Mouse (Mus musculus) layer of hippocampus, adult 11-12 months (tissue): ENCODE measurements at regions not wholly inside any gene's neighbourhood (a gene's known extent, or its start where the extent isn't known, plus 50 kb on each side); places are given as distances from the start of the nearest gene placed in this dataset.

Source experiments
- DNase-seq: peaks from one replicate; pipeline ENCODE4 v3.0.0; 2022; ENCODE audit warnings: low spot score

GRCm38 (mm10) chr8:35935034-35935433 lies 169.4 kb downstream of the Gm19410 start:
- no peak for DNase-seq

- DNase-seq, result no peak
Measured at GRCm38 (mm10) chr8:35939199-35939598, 173.6 kb downstream of the Gm19410 start.

GRCm38 (mm10) chr8:35942515-35942914 lies 176.9 kb downstream of the Gm19410 start:
- DNase-seq, result no peak

GRCm38 (mm10) chr8:35943686-35944085 lies 178.1 kb downstream of the Gm19410 start:
- DNase-seq, result no peak

GRCm38 (mm10) chr8:35944461-35944860 lies 178.9 kb downstream of the Gm19410 start:
- DNase-seq, result no peak

- DNase-seq, result no peak
Measured at GRCm38 (mm10) chr8:35946539-35946940, 180.9 kb downstream of the Gm19410 start.

- no peak for DNase-seq
Measured at GRCm38 (mm10) chr8:35948146-35948545, 182.6 kb downstream of the Gm19410 start.

- no peak for DNase-seq
Measured at GRCm38 (mm10) chr8:35948751-35949183, 183.2 kb downstream of the Gm19410 start.

GRCm38 (mm10) chr8:35955506-35955905 lies 189.9 kb downstream of the Gm19410 start:
- DNase-seq, result no peak

GRCm38 (mm10) chr8:35956319-35956718 lies 190.7 kb downstream of the Gm19410 start:
- no peak for DNase-seq

- DNase-seq, result no peak
Measured at GRCm38 (mm10) chr8:35959201-35959600, 193.6 kb downstream of the Gm19410 start.

- DNase-seq, result no peak
Measured at GRCm38 (mm10) chr8:35960867-35961614, 195.5 kb downstream of the Gm19410 start.

GRCm38 (mm10) chr8:35961615-35962220 lies 196.1 kb downstream of the Gm19410 start:
- DNase-seq, result no peak

- DNase-seq, result no peak
Measured at GRCm38 (mm10) chr8:35964932-35965331, 199.3 kb downstream of the Gm19410 start.

- DNase-seq, result no peak
Measured at GRCm38 (mm10) chr8:35968341-35968740, 202.8 kb downstream of the Gm19410 start.

- no peak for DNase-seq
Measured at GRCm38 (mm10) chr8:35971082-35971481, 205.5 kb downstream of the Gm19410 start.

- DNase-seq, result no peak
Measured at GRCm38 (mm10) chr8:35974323-35975029, 208.9 kb downstream of the Gm19410 start.

- DNase-seq, result no peak
Measured at GRCm38 (mm10) chr8:35979638-35980255, 214.2 kb downstream of the Gm19410 start.

GRCm38 (mm10) chr8:35983083-35983482 lies 217.5 kb downstream of the Gm19410 start:
- no peak for DNase-seq

- DNase-seq, result no peak
Measured at GRCm38 (mm10) chr8:35985152-35985689, 219.6 kb downstream of the Gm19410 start.

GRCm38 (mm10) chr8:35987327-35987726 lies 221.7 kb downstream of the Gm19410 start:
- DNase-seq, result no peak

GRCm38 (mm10) chr8:35991013-35991412 lies 225.4 kb downstream of the Gm19410 start:
- DNase-seq, result no peak
